Mouse (Mus musculus) spleen, adult 2 months (tissue): ENCODE results near the gene Gm49380.

Experiments
- CTCF ChIP-seq: fragments of 200-500 bp; IDR thresholded peaks from 2 replicates; pipeline ENCODE4 v1.5.1; 2011; ENCODE audit warnings: mild to moderate bottlenecking, inconsistent platforms; ENCODE audit not compliant: insufficient read depth, insufficient read length, insufficient replicate concordance; ENCODE audit errors: extremely low read depth
- POLR2A ChIP-seq: fragments of 200-500 bp; IDR thresholded peaks from 2 replicates; pipeline ENCODE4 v1.6.1; 2011; ENCODE audit warnings: low read depth, low read length, inconsistent platforms

- no peak for TF ChIP-seq CTCF
- no peak for TF ChIP-seq POLR2A
Measured at GRCm38 (mm10) chr9:44043708-44044425, 69.4 kb downstream of the Gm49380 start.
